Mouse (Mus musculus): Measurements from ENCODE around the gene Baiap2l1. TPM values are rescaled to one million over a fixed set of nuclear protein-coding genes. Genes with fewer than 3 reads are reported as not detected.

The Baiap2l1 gene
- polyA plus RNA-seq, 2 experiments = 7.4 to 9.2 TPM

- Histone ChIP-seq H3K27ac (replicated peaks; ENCODE audit: low read depth, low read length) (no peak overlapping the region), H3K36me3 (ENCODE audit: control insufficient read depth, insufficient read depth, low read length) (peaks cover 32% of the 10 kb centered on the region), H3K4me3 (replicated peaks; ENCODE audit: low read length) (no peak overlapping the region; the same call in 1 of the 2 replicates), H3K4me2 (replicated peaks; ENCODE audit: low read depth, low read length, severe bottlenecking) (peak overlapping the region; percentile 75), H3K9ac (ENCODE audit: low read depth, low read length, severe bottlenecking) (peak overlapping the region; percentile 95; the same call in 1 of the 2 replicates), H3K27me3 (ENCODE audit: control insufficient read depth, insufficient read depth, low read length) (no peaks in the 10 kb centered on the region), H3K4me1 (ENCODE audit: control insufficient read depth, insufficient read depth, low read length) (peaks cover 41% of the 10 kb centered on the region), H3K9me3 (ENCODE audit: control insufficient read depth, low read length) (no peaks in the 10 kb centered on the region)
- no peak for ATAC-seq (ENCODE audit: low FRiP score, low read depth)
- no peak for DNase-seq (ENCODE audit: low spot score)
- TF ChIP-seq POLR2A (IDR thresholded peaks at IDR 0.05; ENCODE audit: borderline replicate concordance, extremely low read depth, insufficient read depth, insufficient read length) = no peak
- WGBS = 38% methylated on average over 2 of the region's 2 CpGs
Measured at GRCm38 (mm10) chr5:144258687-144259086, 99.2 kb downstream of the Baiap2l1 start.

GRCm38 (mm10) chr5:144258131-144258611 is 99.7 kb downstream of the Baiap2l1 start:
- H3K27ac ChIP-seq (replicated peaks; ENCODE audit: low read depth, low read length) = no peak overlapping the region
- 30% methylated on average over 14 of the region's 14 CpGs for WGBS

GRCm38 (mm10) chr5:144257451-144258110 is 100.3 kb downstream of the Baiap2l1 start:
- peak overlapping the region; percentile 95 for H3K9ac ChIP-seq (ENCODE audit: low read depth, low read length, severe bottlenecking)
- H3K9me3 ChIP-seq (ENCODE audit: control insufficient read depth, low read length) = no peaks in the 10 kb centered on the region
- H3K27ac ChIP-seq (replicated peaks; ENCODE audit: low read depth, low read length) = no peak overlapping the region
- H3K4me1 ChIP-seq (ENCODE audit: control insufficient read depth, insufficient read depth, low read length) = peaks cover 41% of the 10 kb centered on the region
- H3K4me3 ChIP-seq (replicated peaks; ENCODE audit: low read length) = peak overlapping the region; percentile 95
- DNase-seq (ENCODE audit: low spot score) (no peak), ATAC-seq (ENCODE audit: low FRiP score, low read depth) (no peak)
- peak overlapping the region; percentile 75 for H3K4me2 ChIP-seq (replicated peaks; ENCODE audit: low read depth, low read length, severe bottlenecking)
- H3K36me3 ChIP-seq (ENCODE audit: control insufficient read depth, insufficient read depth, low read length) = peaks cover 24% of the 10 kb centered on the region
- WGBS = 60% methylated on average over 3 of the region's 3 CpGs
- H3K27me3 ChIP-seq (ENCODE audit: control insufficient read depth, insufficient read depth, low read length) = no peaks in the 10 kb centered on the region
- TF ChIP-seq POLR2A (IDR thresholded peaks at IDR 0.05; ENCODE audit: borderline replicate concordance, extremely low read depth, insufficient read depth, insufficient read length) = no peak

More at GRCm38 (mm10) chr5:144258131-144258611, 99.7 kb downstream of the Baiap2l1 start:
- Histone ChIP-seq H3K4me1 (ENCODE audit: control insufficient read depth, insufficient read depth, low read length) (peaks cover 41% of the 10 kb centered on the region), H3K36me3 (ENCODE audit: control insufficient read depth, insufficient read depth, low read length) (peaks cover 28% of the 10 kb centered on the region), H3K4me2 (replicated peaks; ENCODE audit: low read depth, low read length, severe bottlenecking) (peak overlapping the region; percentile 75), H3K4me3 (replicated peaks; ENCODE audit: low read length) (peak overlapping the region; percentile 15; the same call in 1 of the 2 replicates), H3K27me3 (ENCODE audit: control insufficient read depth, insufficient read depth, low read length) (no peaks in the 10 kb centered on the region), H3K9me3 (ENCODE audit: control insufficient read depth, low read length) (no peaks in the 10 kb centered on the region), H3K9ac (ENCODE audit: low read depth, low read length, severe bottlenecking) (peak overlapping the region; percentile 95)
- TF ChIP-seq POLR2A (IDR thresholded peaks at IDR 0.05; ENCODE audit: borderline replicate concordance, extremely low read depth, insufficient read depth, insufficient read length) = no peak
- DNase-seq (ENCODE audit: low spot score) (no peak), ATAC-seq (ENCODE audit: low FRiP score, low read depth) (no peak)

GRCm38 (mm10) chr5:144256888-144257287 is 101.0 kb downstream of the Baiap2l1 start:
- Histone ChIP-seq H3K9me3 (ENCODE audit: control insufficient read depth, low read length) (no peaks in the 10 kb centered on the region), H3K27me3 (ENCODE audit: control insufficient read depth, insufficient read depth, low read length) (no peaks in the 10 kb centered on the region), H3K4me3 (replicated peaks; ENCODE audit: low read length) (peak overlapping the region; percentile 95), H3K36me3 (ENCODE audit: control insufficient read depth, insufficient read depth, low read length) (peaks cover 24% of the 10 kb centered on the region), H3K4me2 (replicated peaks; ENCODE audit: low read depth, low read length, severe bottlenecking) (peak overlapping the region; percentile 75), H3K27ac (replicated peaks; ENCODE audit: low read depth, low read length) (peak overlapping the region; percentile 90), H3K9ac (ENCODE audit: low read depth, low read length, severe bottlenecking) (peak overlapping the region; percentile 95), H3K4me1 (ENCODE audit: control insufficient read depth, insufficient read depth, low read length) (peaks cover 41% of the 10 kb centered on the region)
- TF ChIP-seq POLR2A (IDR thresholded peaks at IDR 0.05; ENCODE audit: borderline replicate concordance, extremely low read depth, insufficient read depth, insufficient read length) = no peak
- no peak for DNase-seq (ENCODE audit: low spot score)
- WGBS = 29% methylated on average over 1 of the region's 1 CpGs
- ATAC-seq (ENCODE audit: low FRiP score, low read depth) = no peak

- DNase-seq (ENCODE audit: low spot score) (no peak), ATAC-seq (ENCODE audit: low FRiP score, low read depth) (no peak)
- peak overlapping the region; percentile 95 for H3K9ac ChIP-seq (ENCODE audit: low read depth, low read length, severe bottlenecking)
- WGBS = 3% methylated on average over 7 of the region's 7 CpGs
- H3K4me3 ChIP-seq (replicated peaks; ENCODE audit: low read length) = peak overlapping the region; percentile 95
- peaks cover 41% of the 10 kb centered on the region for H3K4me1 ChIP-seq (ENCODE audit: control insufficient read depth, insufficient read depth, low read length)
- no peak for TF ChIP-seq POLR2A (IDR thresholded peaks at IDR 0.05; ENCODE audit: borderline replicate concordance, extremely low read depth, insufficient read depth, insufficient read length)
- peak overlapping the region; percentile 75 for H3K4me2 ChIP-seq (replicated peaks; ENCODE audit: low read depth, low read length, severe bottlenecking)
- peak overlapping the region; percentile 90 for H3K27ac ChIP-seq (replicated peaks; ENCODE audit: low read depth, low read length)
- H3K36me3 ChIP-seq (ENCODE audit: control insufficient read depth, insufficient read depth, low read length) = peaks cover 21% of the 10 kb centered on the region
- no peaks in the 10 kb centered on the region for H3K9me3 ChIP-seq (ENCODE audit: control insufficient read depth, low read length)
- H3K27me3 ChIP-seq (ENCODE audit: control insufficient read depth, insufficient read depth, low read length) = no peaks in the 10 kb centered on the region
Measured at GRCm38 (mm10) chr5:144256541-144256870, 101.4 kb downstream of the Baiap2l1 start.

Data from limb, embryonic 14.5 days (tissue).